Mouse (Mus musculus): Measurements from ENCODE around the gene Kcnc1.

- TF ChIP-seq POLR2A (IDR thresholded peaks at IDR 0.05; ENCODE audit: control insufficient read depth in 1 of 2, insufficient read depth in 1 of 2, low read depth in 1 of 2, low read length in 2 of 2, poor library complexity in 1 of 2) (no peak), SIN3A (IDR thresholded peaks at IDR 0.05; ENCODE audit: low read length) (no peak), GATA1 (IDR thresholded peaks at IDR 0.05; ENCODE audit: low read depth, low read length) (no peak)
These were observed 76.8 kb downstream of the Kcnc1 start for GRCm38 (mm10) chr7:46473141-46473540.

Data from MEL (cell line).